Mouse (Mus musculus): ENCODE data around the gene Vps16.
A peak's percentile ranks its signal among the peaks of the same experiment; 100 is the strongest.

Vps16 gene

GRCm38 (mm10) chr2:130424126-130424853, at the start of gene Vps16, which contains the start of gene Pced1a:
Gene Vps16, plus strand, starts transcription at chr2:130424339.
Gene Pced1a, minus strand, starts transcription at chr2:130424701.
- DNase-seq (ENCODE audit: low spot score) = peak; percentile 89

GRCm38 (mm10) chr2:130374951-130375350, 49.2 kb upstream of the Vps16 start:
- DNase-seq (ENCODE audit: low spot score) = no peak

GRCm38 (mm10) chr2:130383205-130383604, 40.9 kb upstream of the Vps16 start:
- DNase-seq (ENCODE audit: low spot score) = no peak

- DNase-seq (ENCODE audit: low spot score) = no peak
These were observed 40.2 kb upstream of the Vps16 start for GRCm38 (mm10) chr2:130383895-130384294.

GRCm38 (mm10) chr2:130386212-130386611, 37.9 kb upstream of the Vps16 start:
- no peak for DNase-seq (ENCODE audit: low spot score)

- DNase-seq (ENCODE audit: low spot score) = no peak
These were observed 35.3 kb upstream of the Vps16 start for GRCm38 (mm10) chr2:130388796-130389195.

- DNase-seq (ENCODE audit: low spot score) = no peak
These were observed 33.0 kb upstream of the Vps16 start for GRCm38 (mm10) chr2:130390993-130391625.

GRCm38 (mm10) chr2:130392836-130393235, 31.3 kb upstream of the Vps16 start:
- DNase-seq (ENCODE audit: low spot score) = no peak

GRCm38 (mm10) chr2:130395696-130396095, 28.4 kb upstream of the Vps16 start:
- no peak for DNase-seq (ENCODE audit: low spot score)

GRCm38 (mm10) chr2:130397186-130397985, 26.8 kb upstream of the Vps16 start, which contains the start of gene Cpxm1:
Gene Cpxm1, minus strand, starts transcription at chr2:130397574.
- DNase-seq (ENCODE audit: low spot score) = no peak

- no peak for DNase-seq (ENCODE audit: low spot score)
These were observed 26.0 kb upstream of the Vps16 start for GRCm38 (mm10) chr2:130398091-130398490.

- no peak for DNase-seq (ENCODE audit: low spot score)
These were observed 24.1 kb upstream of the Vps16 start for GRCm38 (mm10) chr2:130400046-130400445.

- DNase-seq (ENCODE audit: low spot score) = no peak
These were observed 22.2 kb upstream of the Vps16 start for GRCm38 (mm10) chr2:130401891-130402290.

GRCm38 (mm10) chr2:130404939-130405338, 19.2 kb upstream of the Vps16 start, which contains the start of the genes Gm28372 and 1700020A23Rik:
Gene Gm28372, plus strand, starts transcription at chr2:130405239.
Gene 1700020A23Rik, plus strand, starts transcription at chr2:130405259.
- DNase-seq (ENCODE audit: low spot score) = no peak

GRCm38 (mm10) chr2:130406178-130406577, 18.0 kb upstream of the Vps16 start, which contains the start of gene Tmem239:
Gene Tmem239, plus strand, starts transcription at chr2:130406478.
- no peak for DNase-seq (ENCODE audit: low spot score)

GRCm38 (mm10) chr2:130408194-130408593, 15.9 kb upstream of the Vps16 start:
- no peak for DNase-seq (ENCODE audit: low spot score)

GRCm38 (mm10) chr2:130411558-130412495, 12.3 kb upstream of the Vps16 start:
- DNase-seq (ENCODE audit: low spot score) = peak; percentile 83

GRCm38 (mm10) chr2:130412775-130413174, 11.4 kb upstream of the Vps16 start:
- DNase-seq (ENCODE audit: low spot score) = no peak

- DNase-seq (ENCODE audit: low spot score) = no peak
These were observed 9.9 kb upstream of the Vps16 start for GRCm38 (mm10) chr2:130414094-130414856.
